Mouse (Mus musculus): ENCODE results near the gene Dazap2. TPM values are rescaled to one million over a fixed set of nuclear protein-coding genes. Genes with fewer than 3 reads are reported as not detected.

The Dazap2 gene
- total and polyA plus RNA-seq, 3 experiments, result 56.0 to 213 (median 159) TPM

DNA sequence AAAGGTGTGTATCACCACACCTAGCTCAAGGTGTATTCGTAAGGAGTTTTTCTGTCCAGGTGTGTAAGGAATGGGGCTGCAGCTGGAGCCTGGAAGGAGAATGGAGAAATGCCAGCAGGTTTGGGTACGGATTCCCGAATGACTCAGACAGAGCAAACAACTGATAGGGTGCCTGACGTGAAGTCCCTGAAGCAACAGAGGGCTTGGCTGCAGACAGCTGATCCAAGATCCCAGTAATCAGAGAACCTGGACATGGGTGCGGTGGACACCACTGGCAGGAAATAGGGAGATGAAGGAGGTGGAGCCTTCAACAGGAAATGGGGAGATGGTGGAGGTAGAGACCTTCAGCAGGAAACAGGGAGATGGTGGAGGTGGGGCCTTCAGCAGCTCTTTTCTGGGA, 17.2 kb downstream of the Dazap2 start:
- no peaks in the 10 kb centered on the region for H3K79me2 ChIP-seq (replicated peaks; ENCODE audit: control insufficient read depth, extremely low read depth, insufficient read depth, poor library complexity, severe bottlenecking)
- H3K27me3 ChIP-seq (replicated peaks), result peaks cover 9% of the 10 kb centered on the region
- peaks cover 7 to 46% of the 10 kb centered on the region in 2 experiments; a peak in 3 of 4 replicates for H3K4me1 ChIP-seq (ENCODE audit: control insufficient read depth in 1 of 2, insufficient read depth in 2 of 2)
- TF ChIP-seq BHLHE40 (IDR thresholded peaks at IDR 0.05; ENCODE audit: low read depth, low read length), result no peak
- TF ChIP-seq RAD21 (IDR thresholded peaks at IDR 0.05; ENCODE audit: low read depth, low read length), result no peak
- TF ChIP-seq ZC3H11A (IDR thresholded peaks at IDR 0.05; ENCODE audit: low read depth, low read length), result no peak
- TF ChIP-seq IRF4 (IDR thresholded peaks at IDR 0.05; ENCODE audit: low read depth, low read length), result no peak
- no peak for TF ChIP-seq ELF1 (IDR thresholded peaks at IDR 0.05; ENCODE audit: low read depth, low read length)
- no peak for TF ChIP-seq SMC3 (IDR thresholded peaks at IDR 0.05; ENCODE audit: low read depth, low read length)
- TF ChIP-seq ZNF384 (IDR thresholded peaks at IDR 0.05; ENCODE audit: low read depth, low read length), result no peak
- TF ChIP-seq CHD2 (IDR thresholded peaks at IDR 0.05; ENCODE audit: low read length), result no peak
- no peak for TF ChIP-seq SIN3A (IDR thresholded peaks at IDR 0.05; ENCODE audit: low read length)
- no peak for TF ChIP-seq MEF2A (IDR thresholded peaks at IDR 0.05; ENCODE audit: borderline replicate concordance, low read depth, low read length)
- H3K4me3 ChIP-seq (replicated peaks in 1 of 3; ENCODE audit: low read depth in 2 of 3, low read length in 2 of 3, poor library complexity in 1 of 3), result no peak overlapping the region
- H3K9ac ChIP-seq (ENCODE audit: insufficient read depth, low read depth), result no peak overlapping the region
- in situ Hi-C loops (cut with MboI; ENCODE audit: low pct_ligation_motif_present, low pct_unique_long_range_greater_than_20kb, low sequenced_read_pairs) (no loop called here), dilution Hi-C loops (cut with MboI; ENCODE audit: extremely low pct_ligation_motif_present, extremely low pct_unique_long_range_greater_than_20kb, low sequenced_read_pairs) (no loop called here)
- no peaks in the 10 kb centered on the region for H3K36me3 ChIP-seq (replicated peaks in 1 of 2; ENCODE audit: control insufficient read depth in 1 of 2, insufficient read depth in 1 of 2, low read length in 1 of 2)
- H3K9me3 ChIP-seq (replicated peaks; ENCODE audit: low read length), result no peaks in the 10 kb centered on the region
- no peak overlapping the region for H3K4me2 ChIP-seq (ENCODE audit: insufficient read depth, low read depth, poor library complexity, severe bottlenecking)
- DNase-seq (ENCODE audit: extremely low read depth), result no peak
- no peak overlapping the region for H3K27ac ChIP-seq (ENCODE audit: insufficient read depth, low read depth)

GRCm38 (mm10) chr15:100633341-100633740, 18.2 kb downstream of the Dazap2 start:
- no peaks in the 10 kb centered on the region for H3K79me2 ChIP-seq (replicated peaks; ENCODE audit: control insufficient read depth, extremely low read depth, insufficient read depth, poor library complexity, severe bottlenecking)
- no peaks in the 10 kb centered on the region for H3K9me3 ChIP-seq (replicated peaks; ENCODE audit: low read length)
- DNase-seq (ENCODE audit: extremely low read depth), result no peak
- dilution Hi-C loops (cut with MboI; ENCODE audit: extremely low pct_ligation_motif_present, extremely low pct_unique_long_range_greater_than_20kb, low sequenced_read_pairs), result no loop called here
- TF ChIP-seq IRF4 (IDR thresholded peaks at IDR 0.05; ENCODE audit: low read depth, low read length), result no peak
- no peak for TF ChIP-seq E2F4 (IDR thresholded peaks at IDR 0.05; ENCODE audit: insufficient replicate concordance, low read depth, low read length)
- TF ChIP-seq TCF12 (IDR thresholded peaks at IDR 0.05; ENCODE audit: low read depth, low read length), result no peak
- no peak for TF ChIP-seq GABPA (IDR thresholded peaks at IDR 0.05; ENCODE audit: insufficient replicate concordance, low read depth, low read length)
- no peak for TF ChIP-seq ZC3H11A (IDR thresholded peaks at IDR 0.05; ENCODE audit: low read depth, low read length)
- TF ChIP-seq CHD1 (IDR thresholded peaks at IDR 0.05; ENCODE audit: low read depth, low read length), result no peak
- TF ChIP-seq MAX (IDR thresholded peaks at IDR 0.05; ENCODE audit: low read length), result no peak
- no peak for TF ChIP-seq MAZ (IDR thresholded peaks at IDR 0.05; ENCODE audit: low read depth, low read length)
- no peak for TF ChIP-seq CHD2 (IDR thresholded peaks at IDR 0.05; ENCODE audit: low read length)
- in situ Hi-C loops (cut with MboI; ENCODE audit: low pct_ligation_motif_present, low pct_unique_long_range_greater_than_20kb, low sequenced_read_pairs), result no loop called here
- peaks cover 9% of the 10 kb centered on the region for H3K27me3 ChIP-seq (replicated peaks)
- H3K4me3 ChIP-seq (replicated peaks in 1 of 3; ENCODE audit: low read depth in 2 of 3, low read length in 2 of 3, poor library complexity in 1 of 3), result no peak overlapping the region
- H3K27ac ChIP-seq (ENCODE audit: insufficient read depth, low read depth), result no peak overlapping the region
- no peak overlapping the region for H3K9ac ChIP-seq (ENCODE audit: insufficient read depth, low read depth)
- no peaks in the 10 kb centered on the region for H3K36me3 ChIP-seq (replicated peaks in 1 of 2; ENCODE audit: control insufficient read depth in 1 of 2, insufficient read depth in 1 of 2, low read length in 1 of 2)
- H3K4me2 ChIP-seq (ENCODE audit: insufficient read depth, low read depth, poor library complexity, severe bottlenecking), result no peak overlapping the region
- H3K4me1 ChIP-seq (ENCODE audit: control insufficient read depth in 1 of 2, insufficient read depth in 2 of 2), result peaks cover 13 to 55% of the 10 kb centered on the region in 2 experiments
